Mouse (Mus musculus) WW6 (cell line): ENCODE results near the gene Hddc2.
A peak's percentile ranks its signal among the peaks of the same experiment; 100 is the strongest.

Experiments
- DNase-seq: peaks from one replicate; pipeline ENCODE4 v3.0.0-alpha.2; 2013; ENCODE audit warnings: low read depth, low spot score

Hddc2 gene

GRCm38 (mm10) chr10:31312865-31313848, at the start of gene Hddc2:
Gene Hddc2 (plus strand): TSS chr10:31313383.
- DNase-seq, result peak; percentile 62

DNA sequence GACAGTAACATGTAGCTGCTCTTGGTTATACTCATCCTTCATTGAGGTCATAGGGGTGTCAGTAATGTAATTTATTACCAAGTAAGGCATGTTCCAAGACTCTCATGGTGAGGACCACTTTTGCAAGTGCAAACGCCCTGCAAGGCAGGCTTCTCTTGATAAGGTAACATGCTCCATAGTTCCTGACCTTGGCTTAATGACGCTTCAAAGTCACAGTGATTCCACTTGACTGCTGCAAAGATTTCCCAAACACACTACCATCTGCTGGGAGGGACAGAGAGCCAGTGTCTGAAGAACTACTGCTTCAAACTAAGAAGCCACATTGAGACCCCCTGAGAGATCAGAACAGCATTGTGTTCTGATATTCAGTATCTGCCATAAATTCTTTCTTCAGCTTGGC, 40.4 kb upstream of the Hddc2 start:
- DNase-seq, result no peak

GRCm38 (mm10) chr10:31273171-31273570, 40.0 kb upstream of the Hddc2 start:
- DNase-seq, result no peak

- no peak for DNase-seq
Measured at GRCm38 (mm10) chr10:31287787-31288186, 25.4 kb upstream of the Hddc2 start.

- DNase-seq, result no peak
Measured at GRCm38 (mm10) chr10:31288697-31289390, 24.3 kb upstream of the Hddc2 start.

DNA sequence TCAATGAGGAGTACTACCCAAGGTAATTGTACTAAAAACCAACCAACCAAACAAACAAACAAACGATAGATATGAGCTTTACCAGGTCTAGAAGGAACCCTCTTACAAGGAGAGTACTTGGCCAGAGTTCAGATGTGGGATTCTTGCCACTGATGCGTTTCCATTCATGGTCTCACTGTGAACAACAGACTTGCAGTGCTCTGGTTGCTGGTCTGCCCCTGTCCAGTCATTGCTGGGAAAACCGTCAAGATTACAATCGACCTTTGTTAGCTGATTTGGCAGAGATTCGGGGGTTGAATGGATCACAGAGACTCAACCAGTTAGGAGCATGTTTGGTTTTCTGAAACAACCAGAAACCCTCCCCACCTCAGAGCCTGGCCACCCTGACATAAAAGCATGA, 17.5 kb upstream of the Hddc2 start:
- no peak for DNase-seq

DNA sequence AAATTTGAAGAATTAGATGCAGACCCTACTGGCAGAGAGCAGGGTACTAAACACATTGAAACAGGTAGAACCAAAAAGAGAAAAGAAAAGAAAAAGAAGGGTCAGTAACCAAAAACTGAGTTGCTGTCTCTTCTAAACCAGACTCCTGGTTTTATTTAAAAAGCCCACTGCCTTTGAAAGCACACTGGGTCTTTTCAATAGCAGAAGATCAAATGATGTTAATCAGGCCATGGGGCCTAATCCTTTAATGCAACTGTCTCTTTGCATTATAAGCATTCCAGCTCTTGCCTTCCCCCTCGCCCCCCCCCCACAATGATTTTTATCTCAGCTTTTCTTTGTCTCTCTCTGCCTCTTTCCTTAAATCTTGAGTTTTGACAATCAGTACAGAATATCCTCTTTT, 16.7 kb upstream of the Hddc2 start:
- no peak for DNase-seq

DNA sequence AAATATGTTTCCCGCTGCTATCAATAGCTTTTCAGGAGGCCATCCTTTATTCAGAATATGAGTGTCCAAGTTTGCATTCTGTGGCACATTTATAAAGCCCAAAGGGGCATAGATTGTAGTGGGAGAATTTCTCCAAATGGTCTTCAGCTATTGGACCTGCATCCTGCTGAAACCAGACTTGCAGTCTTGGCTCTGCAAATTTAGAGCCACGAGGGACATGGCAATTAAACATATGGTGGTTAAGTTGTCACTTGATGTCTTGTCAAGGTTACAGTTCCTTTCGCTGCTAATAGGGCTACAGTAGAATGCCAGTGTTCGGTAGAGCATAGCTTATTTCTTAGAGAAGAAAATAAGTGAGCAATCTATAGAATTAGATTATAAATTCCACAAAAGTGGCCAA, 16.1 kb upstream of the Hddc2 start:
- no peak for DNase-seq

DNA sequence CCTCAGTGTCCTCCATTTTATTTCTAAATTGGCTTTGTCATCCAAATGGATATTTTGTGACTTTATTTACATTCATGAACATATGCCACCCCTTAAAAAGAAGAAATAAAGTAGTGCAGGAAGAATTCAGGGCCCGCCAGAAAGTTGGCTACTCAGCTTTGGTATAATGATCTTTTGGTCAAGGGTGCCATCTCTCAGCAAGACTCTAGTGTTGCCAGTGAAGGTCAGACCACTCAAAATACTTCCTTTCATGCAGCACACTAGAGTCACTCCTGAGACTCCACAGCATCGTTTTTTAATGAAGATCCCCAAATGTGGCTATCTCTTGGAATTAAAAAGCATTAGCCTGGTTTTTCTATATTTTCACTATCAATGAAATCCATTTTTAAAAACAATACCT, 14.9 kb upstream of the Hddc2 start:
- no peak for DNase-seq

GRCm38 (mm10) chr10:31298921-31299574, 14.1 kb upstream of the Hddc2 start:
- no peak for DNase-seq

GRCm38 (mm10) chr10:31300292-31300691, 12.9 kb upstream of the Hddc2 start:
- no peak for DNase-seq

GRCm38 (mm10) chr10:31303446-31303845, 9.7 kb upstream of the Hddc2 start:
- DNase-seq, result no peak

- DNase-seq, result no peak
Measured at GRCm38 (mm10) chr10:31307024-31307598, 6.1 kb upstream of the Hddc2 start.

GRCm38 (mm10) chr10:31318491-31318890, 5.3 kb downstream of the Hddc2 start:
- no peak for DNase-seq

- no peak for DNase-seq
Measured at GRCm38 (mm10) chr10:31329436-31329835, 16.3 kb downstream of the Hddc2 start.

GRCm38 (mm10) chr10:31330286-31330962, 17.2 kb downstream of the Hddc2 start:
- no peak for DNase-seq

- DNase-seq, result no peak
Measured at GRCm38 (mm10) chr10:31331225-31331775, 18.1 kb downstream of the Hddc2 start.

GRCm38 (mm10) chr10:31336432-31336831, 23.2 kb downstream of the Hddc2 start:
- DNase-seq, result no peak

GRCm38 (mm10) chr10:31346401-31346800, 33.2 kb downstream of the Hddc2 start:
- DNase-seq, result no peak

GRCm38 (mm10) chr10:31351056-31351455, 37.9 kb downstream of the Hddc2 start:
- no peak for DNase-seq

DNA sequence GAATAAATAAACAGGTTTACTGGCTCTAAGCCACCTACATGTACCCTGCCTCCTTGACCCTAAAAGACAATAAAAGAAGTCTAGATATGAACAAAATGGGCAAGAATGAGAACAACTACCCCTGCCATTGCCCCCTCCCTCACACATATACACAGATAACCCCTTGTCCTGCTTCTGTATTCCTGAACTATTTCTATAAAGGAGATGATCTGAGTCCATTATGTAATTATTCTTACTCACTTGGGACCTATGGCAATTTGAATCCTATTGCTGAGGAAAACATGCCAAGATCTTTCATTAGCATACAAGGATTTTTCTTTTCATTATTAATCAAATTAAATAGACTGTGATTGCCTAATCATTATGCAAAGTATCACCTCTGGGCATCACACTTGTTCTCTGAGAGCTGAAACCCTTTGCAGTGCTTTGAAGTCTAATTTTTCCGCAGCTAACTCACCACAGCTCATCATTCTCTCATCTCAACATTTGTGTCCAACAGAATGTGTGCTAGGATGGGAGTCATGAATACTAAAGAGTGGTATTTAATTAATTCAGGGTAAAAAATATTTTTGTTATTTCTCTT, 39.8 kb downstream of the Hddc2 start:
- no peak for DNase-seq
